Mouse (Mus musculus): ENCODE measurements around the gene Esam. TPM values are rescaled to one million over a fixed set of nuclear protein-coding genes. Genes with fewer than 3 reads are reported as not detected.

Gene Esam
- polyA plus RNA-seq (2012; rRNA removed; ENCODE audit: low replicate concordance): 15.7 and 16.2 TPM in 2 replicates

DNA sequence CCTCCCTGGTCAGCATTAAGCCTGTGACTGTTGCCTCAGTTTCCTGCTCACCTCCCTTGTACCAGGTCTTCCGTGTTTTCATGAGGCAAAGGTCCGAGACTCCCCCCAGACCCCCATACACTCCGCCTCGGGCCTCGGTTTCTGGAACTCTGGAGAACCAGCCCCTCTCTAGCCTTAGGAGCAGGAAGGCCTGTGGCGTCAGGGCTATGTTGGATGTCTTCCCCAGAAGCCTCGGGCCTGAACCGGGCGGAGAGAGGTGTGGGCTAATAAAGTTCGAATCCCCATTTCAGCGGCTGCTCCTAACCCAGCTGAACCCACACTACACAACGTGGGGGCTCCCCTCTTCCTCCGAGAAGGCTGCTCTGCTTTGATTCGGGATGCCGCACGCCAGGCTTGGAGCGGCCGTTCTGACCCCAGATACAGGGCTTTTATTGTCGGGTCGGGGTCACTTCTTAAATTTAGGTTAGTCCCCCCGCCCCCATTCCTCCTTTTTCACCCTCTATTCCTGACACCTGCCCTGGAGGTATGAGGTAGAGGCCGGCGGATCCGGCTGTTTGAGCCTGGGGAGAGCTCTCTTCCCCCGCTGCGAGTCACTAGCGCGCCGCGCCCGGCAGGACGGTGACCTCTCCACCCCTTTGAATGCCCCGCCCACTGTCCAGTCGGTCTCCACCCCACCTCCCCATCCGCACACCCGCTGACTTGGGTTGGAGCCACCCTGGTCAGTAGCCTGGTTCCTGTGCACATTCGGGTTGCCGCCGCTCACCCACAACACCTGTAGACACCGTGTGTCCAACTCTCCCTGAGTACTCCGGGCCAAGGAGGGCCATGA lies at the start of gene Esam:
Esam (plus strand) TSS at position 683 of the 829 bp plus-strand sequence.

DNA sequence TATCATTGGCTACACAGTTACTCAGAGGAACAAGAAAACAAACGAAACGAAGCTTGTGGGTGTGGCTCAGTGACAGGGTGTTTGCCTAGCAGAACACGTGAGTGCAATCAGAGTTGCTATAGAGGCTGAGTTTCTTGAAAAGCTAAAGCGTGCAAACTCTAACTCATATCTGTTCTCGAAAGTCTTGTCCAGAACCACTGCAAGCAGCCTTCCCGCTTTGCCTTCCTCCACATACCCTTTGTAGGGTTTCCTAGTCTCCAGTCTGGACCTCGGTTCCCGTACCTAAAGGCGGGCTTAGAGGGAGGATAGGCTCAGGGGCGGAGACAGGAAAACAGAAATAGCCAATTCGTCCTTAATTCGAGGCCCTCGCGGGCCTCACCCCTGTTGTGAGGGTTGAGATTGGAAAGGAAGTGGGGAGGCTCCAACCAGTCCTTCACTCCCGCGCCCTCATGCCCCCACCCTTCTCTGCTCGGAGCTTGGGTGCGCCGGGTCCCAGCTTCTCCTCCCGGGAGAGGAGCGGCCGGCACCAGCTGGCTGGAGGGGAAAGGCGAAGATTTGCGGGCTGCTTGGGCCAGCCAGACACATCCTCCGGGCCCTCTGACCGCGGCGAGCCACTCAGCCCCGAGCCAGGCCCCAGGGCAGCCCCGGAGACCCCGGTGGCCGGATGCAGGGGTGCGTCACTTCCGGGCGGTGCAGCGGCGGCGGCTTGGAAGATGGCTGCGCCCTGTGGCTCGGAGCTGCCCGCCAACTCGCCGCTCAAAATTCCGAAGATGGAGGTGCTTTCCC lies 39.1 kb upstream of the Esam start, which contains the start of gene Msantd2:
Msantd2 (plus strand) TSS at position 709 of the 786 bp plus-strand sequence.

DNA sequence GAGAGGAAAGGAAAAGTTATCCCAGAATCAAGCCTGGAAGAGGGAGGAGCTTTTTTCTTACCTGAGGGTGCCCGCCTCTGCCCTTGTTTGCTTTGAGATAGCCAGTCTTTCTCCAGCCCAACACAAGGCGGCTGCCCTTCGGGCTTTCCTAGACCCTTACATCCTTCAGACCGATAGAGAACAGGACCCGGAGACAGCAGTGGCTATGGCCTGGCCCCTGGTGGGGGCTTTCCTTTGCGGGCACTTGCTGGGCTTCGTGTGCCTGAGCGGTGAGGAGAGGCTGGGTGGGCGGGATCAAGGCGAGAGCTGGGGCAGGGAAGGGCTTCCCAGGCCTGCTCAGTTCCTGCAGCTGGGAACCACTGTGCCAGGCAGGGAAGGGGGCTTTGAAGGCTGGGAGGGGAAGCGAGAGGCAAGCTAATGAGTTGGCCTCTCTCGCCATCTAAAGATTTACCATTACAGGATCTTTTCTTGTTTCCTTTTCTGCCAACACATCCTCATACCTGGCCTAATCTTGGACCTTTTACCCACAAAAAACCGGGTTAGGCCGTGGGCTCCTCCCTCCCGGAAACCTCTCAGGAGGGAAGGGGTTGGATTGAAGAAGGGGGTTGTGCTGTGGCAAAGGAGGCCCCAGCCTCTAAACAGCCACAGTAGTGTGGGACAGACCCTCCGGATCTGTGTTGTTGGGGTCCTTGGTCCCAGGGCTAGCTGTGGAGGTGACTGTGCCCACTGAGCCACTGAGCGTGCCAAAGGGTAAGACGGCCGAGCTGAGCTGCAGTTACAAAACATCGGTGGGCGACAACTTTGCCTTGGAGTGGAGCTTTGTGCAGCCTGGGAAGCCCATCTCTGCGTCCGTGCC lies 11.5 kb downstream of the Esam start, which contains the start of gene Vsig2:
Vsig2 (plus strand) TSS at position 86 of the 856 bp plus-strand sequence.

DNA sequence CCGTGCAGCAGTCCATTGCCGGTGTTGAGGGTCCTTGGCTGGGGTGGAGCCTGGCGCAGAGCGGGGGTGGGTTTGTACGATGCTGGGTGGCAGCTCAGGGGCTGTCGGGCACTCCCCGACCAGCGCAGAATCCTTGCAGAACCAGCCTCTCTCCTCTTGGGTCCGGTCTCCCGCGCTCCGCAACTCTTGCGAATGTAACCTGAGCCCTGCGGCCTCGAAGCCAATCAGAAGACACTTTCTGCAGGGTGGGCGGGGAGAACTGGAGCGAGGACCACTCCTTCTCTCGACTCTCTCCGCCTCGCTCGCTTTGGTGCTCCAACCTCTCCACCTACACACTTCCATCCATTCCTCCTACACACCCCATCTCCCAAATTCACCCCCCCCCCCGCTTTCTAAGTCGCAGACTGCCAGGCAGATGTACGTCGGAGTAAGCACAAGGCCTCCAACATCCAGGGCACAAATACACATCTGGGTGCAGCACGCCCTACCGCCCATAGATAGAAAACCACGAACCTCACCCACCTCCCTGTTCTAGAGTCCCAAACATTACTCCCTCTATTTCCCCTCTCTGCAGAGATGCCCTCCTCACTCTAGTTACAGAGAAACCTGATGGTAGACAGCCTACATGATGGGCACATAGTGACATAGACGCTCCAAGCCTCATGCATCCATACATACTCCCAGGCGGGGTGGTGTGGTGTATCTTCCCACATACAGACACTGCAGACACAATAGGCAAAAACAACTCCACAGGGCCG lies 24.8 kb downstream of the Esam start, which contains the start of gene Nrgn:
Nrgn (minus strand) TSS at position 369 of the 758 bp plus-strand sequence.

DNA sequence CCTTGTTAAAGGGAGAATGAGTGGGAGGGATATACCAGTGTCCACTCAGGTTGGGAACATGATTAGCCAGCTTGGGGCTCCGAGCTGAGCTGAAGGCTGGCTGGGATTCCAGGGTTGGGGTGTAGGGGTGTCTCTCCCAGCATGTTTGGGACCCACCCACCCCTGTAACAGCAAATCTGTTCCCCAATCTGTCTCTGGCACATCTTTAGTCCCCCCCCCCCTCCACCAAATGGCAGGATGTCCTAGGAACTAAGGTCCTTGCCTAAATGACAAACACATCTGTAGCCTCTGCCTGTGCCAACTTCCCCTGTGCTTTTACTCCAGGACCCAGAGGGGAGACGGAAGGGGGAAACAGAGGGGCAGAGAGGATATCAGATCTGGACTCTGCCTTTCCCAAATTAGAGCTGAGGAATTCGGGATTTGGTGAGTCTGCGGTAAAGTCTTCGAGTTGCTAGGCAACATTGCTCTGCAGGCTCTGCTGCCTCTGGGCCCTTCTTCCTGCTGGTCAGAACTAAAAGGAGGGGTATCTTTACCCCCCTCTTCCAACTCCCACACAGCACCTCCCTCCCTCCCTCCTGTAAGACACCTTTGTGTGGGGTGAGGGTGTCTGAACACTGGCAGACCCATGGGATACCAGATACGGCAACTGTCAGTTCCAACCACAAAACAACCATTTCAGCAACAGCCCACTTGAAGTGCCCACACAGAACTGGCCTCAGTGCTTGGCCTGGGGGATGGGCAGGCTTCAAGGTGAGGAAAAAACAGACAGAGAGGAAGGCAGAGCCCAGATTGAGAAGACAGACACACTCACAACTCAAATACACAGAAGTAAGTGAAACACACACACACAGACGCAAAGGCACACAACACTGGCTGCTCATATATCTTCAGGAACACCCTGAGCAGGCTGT lies 27.2 kb downstream of the Esam start, which contains the start of gene Siae:
Siae (plus strand) TSS at position 861 of the 911 bp plus-strand sequence.

Other genes with a start within 250 kb of the Esam start
- 0.30 and 0.82 TPM in 2 replicates for gene Ccdc15, start 179.6 kb upstream of the Esam start, polyA plus RNA-seq (2012; rRNA removed; ENCODE audit: low replicate concordance)
- gene Hepacam, start 160.7 kb upstream of the Esam start, polyA plus RNA-seq (2012; rRNA removed; ENCODE audit: low replicate concordance): 0.23 and 1.3 TPM in 2 replicates
- 8.2 and 12.8 TPM in 2 replicates for gene Robo4, start 126.2 kb upstream of the Esam start, polyA plus RNA-seq (2012; rRNA removed; ENCODE audit: low replicate concordance)
- gene Robo3, start 94.8 kb upstream of the Esam start, polyA plus RNA-seq (2012; rRNA removed; ENCODE audit: low replicate concordance): 1.4 and 4.5 TPM in 2 replicates
- gene Msantd2, start 38.8 kb upstream of the Esam start, polyA plus RNA-seq (2012; rRNA removed; ENCODE audit: low replicate concordance): 7.6 and 13.2 TPM in 2 replicates
- 4.0 and 81.2 TPM in 2 replicates for gene Vsig2, start 11.2 kb downstream of the Esam start, polyA plus RNA-seq (2012; rRNA removed; ENCODE audit: low replicate concordance)
- gene Nrgn, start 24.8 kb downstream of the Esam start, polyA plus RNA-seq (2012; rRNA removed; ENCODE audit: low replicate concordance): 3.6 and 5.6 TPM in 2 replicates
- 2.6 and 5.2 TPM in 2 replicates for gene Siae, start 27.6 kb downstream of the Esam start, polyA plus RNA-seq (2012; rRNA removed; ENCODE audit: low replicate concordance)
- 0.14 TPM in 1 of 2 replicates, not detected in the other for gene Spa17, start 85.6 kb downstream of the Esam start, polyA plus RNA-seq (2012; rRNA removed; ENCODE audit: low replicate concordance)
- 32.5 and 42.3 TPM in 2 replicates for gene Tbrg1, start 129.2 kb downstream of the Esam start, polyA plus RNA-seq (2012; rRNA removed; ENCODE audit: low replicate concordance)
- gene Panx3, start 141.2 kb downstream of the Esam start, polyA plus RNA-seq (2012; rRNA removed; ENCODE audit: low replicate concordance): not detected in 2 replicates
- gene Olfr160, start 188.2 kb downstream of the Esam start, polyA plus RNA-seq (2012; rRNA removed; ENCODE audit: low replicate concordance): not detected in 2 replicates
- gene Olfr874, start 217.0 kb downstream of the Esam start, polyA plus RNA-seq (2012; rRNA removed; ENCODE audit: low replicate concordance): not detected in 2 replicates
- gene Olfr875, start 243.8 kb downstream of the Esam start, polyA plus RNA-seq (2012; rRNA removed; ENCODE audit: low replicate concordance): not detected in 2 replicates

Data from duodenum, adult 2 months (tissue).